Mouse (Mus musculus) testis, postnatal 10 days (tissue): ENCODE results near the gene Olig2.
"Not testable (repeated sequence)": the region's sequence is repeated elsewhere in the genome, so short reads cannot be mapped to it uniquely, and the experiment has no call there.

Source experiments
- DNase-seq: peaks from one replicate; pipeline ENCODE4 v3.0.0; 2021; ENCODE audit warnings: low spot score

Olig2 gene

GRCm38 (mm10) chr16:91226883-91227759 is 1.9 kb downstream of the Olig2 start:
- no peak for DNase-seq

GRCm38 (mm10) chr16:91227760-91228043 is 2.4 kb downstream of the Olig2 start:
- DNase-seq: no peak

GRCm38 (mm10) chr16:91228238-91229071 is 3.2 kb downstream of the Olig2 start:
- DNase-seq: no peak

- no peak for DNase-seq
These were observed 3.8 kb downstream of the Olig2 start for GRCm38 (mm10) chr16:91229072-91229348.

- no peak for DNase-seq
These were observed 4.4 kb downstream of the Olig2 start for GRCm38 (mm10) chr16:91229643-91230042.

- DNase-seq: no peak
These were observed 6.7 kb downstream of the Olig2 start for GRCm38 (mm10) chr16:91231781-91232469.

GRCm38 (mm10) chr16:91232470-91233240 is 7.4 kb downstream of the Olig2 start:
- DNase-seq: no peak

- no peak for DNase-seq
These were observed 8.1 kb downstream of the Olig2 start for GRCm38 (mm10) chr16:91233241-91233944.

- DNase-seq: no peak
These were observed 13.8 kb downstream of the Olig2 start for GRCm38 (mm10) chr16:91239024-91239423.

- DNase-seq: no peak
These were observed 21.0 kb downstream of the Olig2 start for GRCm38 (mm10) chr16:91246292-91246691.

- not testable (repeated sequence) for DNase-seq
These were observed 30.3 kb downstream of the Olig2 start for GRCm38 (mm10) chr16:91255419-91256164.

- DNase-seq: no peak
These were observed 33.7 kb downstream of the Olig2 start for GRCm38 (mm10) chr16:91258956-91259355.

- DNase-seq: no peak
These were observed 35.6 kb downstream of the Olig2 start for GRCm38 (mm10) chr16:91260861-91261260.

- DNase-seq: no peak
These were observed 37.4 kb downstream of the Olig2 start for GRCm38 (mm10) chr16:91262467-91263220.

GRCm38 (mm10) chr16:91265972-91266371 is 40.7 kb downstream of the Olig2 start:
- no peak for DNase-seq

- no peak for DNase-seq
These were observed 43.6 kb downstream of the Olig2 start for GRCm38 (mm10) chr16:91268724-91269452.

- DNase-seq: peak; percentile 65
These were observed 44.4 kb downstream of the Olig2 start, which contains the start of gene Olig1 for GRCm38 (mm10) chr16:91269468-91270211. Olig1 (plus strand) TSS chr16:91269772.

- peak; percentile 46 for DNase-seq
These were observed 45.1 kb downstream of the Olig2 start for GRCm38 (mm10) chr16:91270212-91270971.
